ENCODE assay signal across 9 mouse cellular contexts in genomic region chr1:58579179-58579578, GRCm38 (mm10). TPM values are rescaled to one million over a fixed set of nuclear protein-coding genes. Genes with fewer than 3 reads are reported as not detected.
A peak's percentile ranks its signal among the peaks of the same experiment; 100 is the strongest.
DNase-seq lines count a peak whose midpoint lies in the region; TF ChIP-seq lines count a peak whose summit lies in the region.
"Had no signal": no experiment of that assay in that cellular context is flagged by ENCODE, and none has a peak within 500 bp of the region (broad histone marks: within the 10 kb centered on the region; RNA-seq: fewer than 3 reads in every experiment).

No protein-coding gene starts in this region.

- no peak overlapping the region for H3K27ac ChIP-seq in layer of hippocampus, adult 2 months
- H3K27ac ChIP-seq: heart, embryonic 13.5 days had no signal

- peak; percentile 11 for DNase-seq in adrenal gland, postnatal 25 days
- no peak for DNase-seq in adrenal gland, adult 8-10 months
- peak in 1 of 2 experiments; percentile 26 for DNase-seq in layer of hippocampus, adult 2 months (ENCODE audit: low spot score in 2 of 2)
- no peak for DNase-seq in layer of hippocampus, adult 9-10 months (ENCODE audit: low spot score)
- DNase-seq in ZHBTc4 (ENCODE audit: low read depth, low spot score): peak; percentile 72
- peak; percentile 40 for DNase-seq in lung, postnatal 14 days
- DNase-seq in frontal cortex, postnatal 25 days (ENCODE audit: low spot score in 2 of 2): no peak
- no peak for DNase-seq in ovary, postnatal 14 days (ENCODE audit: low spot score)

- H3K4me3 ChIP-seq in layer of hippocampus, adult 2 months: no peak overlapping the region
- H3K4me3 ChIP-seq: heart, embryonic 13.5 days had no signal

- peak; percentile 76 for TF ChIP-seq CTCF in layer of hippocampus, adult 2 months (conservative IDR thresholded peaks at IDR 0.05)

RNA-seq across cellular contexts. Expression of gene Fam126b, which starts 6.9 kb away (rescaled TPM):
- 23.8 and 31.4 TPM in 2 replicates for total RNA-seq in adrenal gland, postnatal 25 days (2021)
- total RNA-seq in adrenal gland, adult 8-10 months (2022): 10 to 100 TPM; 32.3 to 50.3 (median 43.5) TPM
- total RNA-seq in layer of hippocampus, adult 2 months (2021): 100 to 1,000 TPM; 120 to 124 TPM

RNA-seq across cellular contexts. Expression of gene Ndufb3, which starts 7.0 kb away (rescaled TPM):
- total RNA-seq in adrenal gland, postnatal 25 days (2021): 123 and 131 TPM in 2 replicates
- 100 to 1,000 TPM in 3 of 4 experiments, 10 to 100 TPM in 1; 92.6 to 154 (median 113) TPM for total RNA-seq in adrenal gland, adult 8-10 months (2022)
- 100 to 1,000 TPM; 109 to 111 TPM for total RNA-seq in layer of hippocampus, adult 2 months (2021)

Comparison
In these comparisons a context has a peak if more than half of its experiments do, and no peak if none do; other contexts are left out.
1. DNase-seq: peak in adrenal gland, postnatal 25 days (single experiment), ZHBTc4 (single experiment) and lung, postnatal 14 days (single experiment); none in adrenal gland, adult 8-10 months (single experiment), layer of hippocampus, adult 9-10 months (single experiment), frontal cortex, postnatal 25 days (0 of 2) and ovary, postnatal 14 days (single experiment).